Mouse (Mus musculus): ENCODE results near the gene Nfatc4. TPM values are rescaled to one million over a fixed set of nuclear protein-coding genes. Genes with fewer than 3 reads are reported as not detected.
A peak's percentile ranks its signal among the peaks of the same experiment; 100 is the strongest.

Nfatc4 gene
- total RNA-seq (2021), result 1 to 10 TPM; 7.4 to 7.5 TPM
- long read RNA-seq, experiment 1, partial matches to known transcripts, result 0 of 1 reads
- long read RNA-seq, experiment 1, other reads (novel, unspliced or antisense), result 0 of 1 reads
- long read RNA-seq, experiment 2, partial matches to known transcripts, result 3 of 4 reads
- long read RNA-seq, experiment 2, other reads (novel, unspliced or antisense), result 0 of 4 reads

GRCm38 (mm10) chr14:55822991-55823762 lies at the start of gene Nfatc4:
Nfatc4 (plus strand) TSS chr14:55823144.
- peak; percentile 89 for DNase-seq
- intact Hi-C loops (cut with DNase I; ENCODE audit: low total_unique reads), result loop anchor here (5.0 kb wide), 2 partner anchors 39 to 94 kb away; no protein-coding TSS in a partner anchor

GRCm38 (mm10) chr14:55776711-55777110 lies 46.2 kb upstream of the Nfatc4 start:
- no peak for DNase-seq
- intact Hi-C loops (cut with DNase I; ENCODE audit: low total_unique reads), result no loop called here

GRCm38 (mm10) chr14:55777176-55777575 lies 45.8 kb upstream of the Nfatc4 start:
- DNase-seq, result no peak
- intact Hi-C loops (cut with DNase I; ENCODE audit: low total_unique reads), result no loop called here

GRCm38 (mm10) chr14:55777806-55778205 lies 45.1 kb upstream of the Nfatc4 start:
- intact Hi-C loops (cut with DNase I; ENCODE audit: low total_unique reads), result no loop called here
- no peak for DNase-seq

- intact Hi-C loops (cut with DNase I; ENCODE audit: low total_unique reads), result no loop called here
- no peak for DNase-seq
Observed at GRCm38 (mm10) chr14:55778686-55779085, 44.3 kb upstream of the Nfatc4 start.

GRCm38 (mm10) chr14:55779656-55780055 lies 43.3 kb upstream of the Nfatc4 start:
- intact Hi-C loops (cut with DNase I; ENCODE audit: low total_unique reads), result no loop called here
- no peak for DNase-seq

GRCm38 (mm10) chr14:55780736-55781135 lies 42.2 kb upstream of the Nfatc4 start:
- no peak for DNase-seq
- intact Hi-C loops (cut with DNase I; ENCODE audit: low total_unique reads), result no loop called here

GRCm38 (mm10) chr14:55781310-55781709 lies 41.6 kb upstream of the Nfatc4 start:
- intact Hi-C loops (cut with DNase I; ENCODE audit: low total_unique reads), result no loop called here
- peak; percentile 58 for DNase-seq

- no peak for DNase-seq
- intact Hi-C loops (cut with DNase I; ENCODE audit: low total_unique reads), result no loop called here
Observed at GRCm38 (mm10) chr14:55782361-55782960, 40.5 kb upstream of the Nfatc4 start.

- DNase-seq, result no peak
- intact Hi-C loops (cut with DNase I; ENCODE audit: low total_unique reads), result no loop called here
Observed at GRCm38 (mm10) chr14:55783171-55783957, 39.6 kb upstream of the Nfatc4 start.

- no peak for DNase-seq
- intact Hi-C loops (cut with DNase I; ENCODE audit: low total_unique reads), result no loop called here
Observed at GRCm38 (mm10) chr14:55783958-55784235, 39.0 kb upstream of the Nfatc4 start, which contains the start of gene Adcy4. Adcy4 (minus strand) TSS chr14:55784095.

GRCm38 (mm10) chr14:55785195-55785594 lies 37.7 kb upstream of the Nfatc4 start:
- intact Hi-C loops (cut with DNase I; ENCODE audit: low total_unique reads), result no loop called here
- DNase-seq, result no peak

GRCm38 (mm10) chr14:55787731-55788130 lies 35.2 kb upstream of the Nfatc4 start:
- intact Hi-C loops (cut with DNase I; ENCODE audit: low total_unique reads), result no loop called here
- DNase-seq, result no peak

GRCm38 (mm10) chr14:55788256-55789050 lies 34.5 kb upstream of the Nfatc4 start, which contains the start of gene Ripk3:
Ripk3 (minus strand) TSS chr14:55788865.
- no peak for DNase-seq
- intact Hi-C loops (cut with DNase I; ENCODE audit: low total_unique reads), result no loop called here

GRCm38 (mm10) chr14:55793461-55793860 lies 29.5 kb upstream of the Nfatc4 start:
- intact Hi-C loops (cut with DNase I; ENCODE audit: low total_unique reads), result no loop called here
- no peak for DNase-seq

- intact Hi-C loops (cut with DNase I; ENCODE audit: low total_unique reads), result no loop called here
- no peak for DNase-seq
Observed at GRCm38 (mm10) chr14:55793946-55794345, 29.0 kb upstream of the Nfatc4 start.

- intact Hi-C loops (cut with DNase I; ENCODE audit: low total_unique reads), result no loop called here
- no peak for DNase-seq
Observed at GRCm38 (mm10) chr14:55795380-55796163, 27.4 kb upstream of the Nfatc4 start.

GRCm38 (mm10) chr14:55814885-55815284 lies 8.1 kb upstream of the Nfatc4 start:
- intact Hi-C loops (cut with DNase I; ENCODE audit: low total_unique reads), result no loop called here
- DNase-seq, result peak; percentile 79

All from gastrocnemius, postnatal 14 days (tissue).